Mouse (Mus musculus): ENCODE measurements around the gene Slc4a1ap. TPM values are rescaled to one million over a fixed set of nuclear protein-coding genes. Genes with fewer than 3 reads are reported as not detected.

Slc4a1ap gene
- total RNA-seq, 4 experiments from 2014 or later: 20.2 to 24.4 (median 23.1) TPM

GRCm38 (mm10) chr5:31603766-31604165 lies 77.0 kb downstream of the Slc4a1ap start:
- DNase-seq (ENCODE audit: low spot score): no peak

GRCm38 (mm10) chr5:31606151-31606550 lies 79.4 kb downstream of the Slc4a1ap start:
- peak; percentile 58 for DNase-seq (ENCODE audit: low spot score)

Other genes with a start within 250 kb of the Slc4a1ap start
- gene Ift172, start 235.9 kb upstream of the Slc4a1ap start, total RNA-seq (2022): 10 to 100 TPM; 33.9 to 50.7 (median 42.3) TPM
- 1 to 10 TPM; 2.6 to 5.6 (median 5.2) TPM for gene Fndc4, start 230.9 kb upstream of the Slc4a1ap start, total RNA-seq (2022)
- not detected for gene Gckr, start 229.6 kb upstream of the Slc4a1ap start, total RNA-seq (2022)
- gene Zfp512, start 74.6 kb upstream of the Slc4a1ap start, total RNA-seq (2022): 10 to 100 TPM; 24.5 to 27.2 (median 26.8) TPM
- under 1 TPM in 1 of 4 experiments, not detected in 3; 0.22 TPM for gene 4930548H24Rik, start 41.3 kb upstream of the Slc4a1ap start, total RNA-seq (2022)
- 10 to 100 TPM; 23.0 to 27.7 (median 24.3) TPM for gene Gpn1, start 32.3 kb upstream of the Slc4a1ap start, total RNA-seq (2022)
- 10 to 100 TPM; 12.8 to 13.8 (median 12.9) TPM for gene Supt7l, start 812 bp downstream of the Slc4a1ap start, total RNA-seq (2022)
- gene Mrpl33, start 69.9 kb downstream of the Slc4a1ap start, total RNA-seq (2022): 100 to 1,000 TPM; 306 to 352 (median 322) TPM
- 1 to 10 TPM; 3.5 to 5.3 (median 4.3) TPM for gene Rbks, start 170.6 kb downstream of the Slc4a1ap start, total RNA-seq (2022)
- 10 to 100 TPM; 31.2 to 35.8 (median 35.0) TPM for gene Babam2, start 170.7 kb downstream of the Slc4a1ap start, total RNA-seq (2022)

Data from heart, adult 8-10 months (tissue).